Mouse (Mus musculus) myocyte (in vitro differentiated cells): Measurements from ENCODE around the gene Aldh16a1.

ENCODE experiments used
- CEBPB ChIP-seq: IDR thresholded peaks from 2 replicates; pipeline ENCODE4 v1.6.1; 2011; ENCODE audit warnings: mild to moderate bottlenecking, moderate library complexity; ENCODE audit not compliant: poor library complexity, insufficient read depth, severe bottlenecking
- POLR2A ChIP-seq: IDR thresholded peaks from one replicate; pipeline ENCODE4 v1.6.1; 2011; ENCODE audit warnings: low read depth, mild to moderate bottlenecking, control low read depth, moderate library complexity; ENCODE audit not compliant: insufficient read length
- REST ChIP-seq: IDR thresholded peaks from one replicate; pipeline ENCODE4 v1.6.1; 2011; ENCODE audit warnings: mild to moderate bottlenecking, control low read depth, moderate library complexity; ENCODE audit not compliant: insufficient read depth, insufficient read length
- USF1 ChIP-seq: IDR thresholded peaks from one replicate; pipeline ENCODE4 v1.6.1; 2011; ENCODE audit warnings: low read depth, mild to moderate bottlenecking, control low read depth, moderate library complexity

- no peak for TF ChIP-seq CEBPB
- no peak for TF ChIP-seq POLR2A
- TF ChIP-seq REST = no peak
- TF ChIP-seq USF1 = no peak
Measured at GRCm38 (mm10) chr7:45164833-45165232, 10.4 kb upstream of the Aldh16a1 start.
